ENCODE assay signal across 7 mouse cellular contexts in the genomic region with DNA sequence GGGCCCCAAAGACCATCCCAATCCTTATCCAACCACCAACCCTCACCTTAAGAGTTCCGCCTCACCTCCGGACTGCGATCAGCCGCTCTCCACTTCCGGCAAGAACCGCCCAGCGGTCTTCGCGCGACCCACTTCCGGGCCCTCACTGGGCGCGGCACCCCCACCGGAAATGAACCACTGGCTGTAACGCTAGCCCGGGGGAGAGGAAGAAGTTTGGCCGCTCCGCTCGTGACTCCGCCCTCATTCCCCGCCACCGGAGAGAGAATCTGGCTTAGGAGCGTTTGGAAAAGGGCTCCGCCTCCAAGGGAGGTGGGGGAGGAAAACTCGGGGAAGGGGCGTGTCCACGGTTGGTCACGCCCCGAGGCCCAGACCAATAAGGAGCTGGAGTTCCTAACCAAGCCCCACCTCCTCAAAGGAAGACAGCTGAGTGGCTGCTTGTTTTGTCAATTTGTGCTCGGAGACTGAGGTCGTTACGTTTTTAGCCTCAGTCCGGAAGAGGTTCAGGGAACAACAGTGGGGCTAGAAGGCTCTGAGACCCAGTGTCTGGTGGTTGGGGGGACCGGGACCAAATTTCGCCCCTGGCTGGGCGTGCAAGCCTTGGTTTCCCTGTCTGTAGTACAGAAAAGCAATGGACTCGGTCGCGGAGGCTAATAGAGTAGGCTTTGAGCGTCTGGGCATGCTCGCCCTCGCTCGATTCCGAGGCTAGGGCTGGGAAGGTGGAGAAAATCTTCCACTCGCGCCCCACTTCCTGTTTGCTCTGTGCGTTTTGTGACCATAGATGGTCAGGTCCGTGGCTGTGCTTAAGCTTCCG. TPM values are rescaled to one million over a fixed set of nuclear protein-coding genes. Genes with fewer than 3 reads are reported as not detected.
A peak's percentile ranks its signal among the peaks of the same experiment; 100 is the strongest.
DNase-seq lines count a peak whose midpoint lies in the region; ATAC-seq and TF ChIP-seq lines count a peak whose summit lies in the region.

A gene (minus strand): TSS at position 289 of the 811 bp plus-strand sequence.

- peak; percentile 97 for DNase-seq in adrenal gland, postnatal 10 days
- DNase-seq in embryonic facial prominence, embryonic 10.5 days (ENCODE audit: low spot score), result peak; percentile 99
- peak; percentile 96 for DNase-seq in gonadal fat pad, adult 2 months (ENCODE audit: low read depth)
- DNase-seq in left cerebral cortex, postnatal 4 days, result peak; percentile 97

- no peak for TF ChIP-seq CTCF in intestine, postnatal 0 days (IDR thresholded peaks at IDR 0.05; ENCODE audit: low read depth)
- no peak for TF ChIP-seq CTCF in small intestine, adult 2 months (IDR thresholded peaks at IDR 0.05; ENCODE audit: extremely low read depth, insufficient read length, insufficient replicate concordance, low read depth, low read length)

- peak within 1 kb of the TSS; percentile 88 for H3K4me3 ChIP-seq in embryonic facial prominence, embryonic 10.5 days
- peak within 1 kb of the TSS; percentile 78 for H3K4me3 ChIP-seq in intestine, postnatal 0 days (ENCODE audit: low read depth, low read length)
- peak within 1 kb of the TSS; percentile 84 for H3K4me3 ChIP-seq in midbrain, embryonic 12.5 days
- peak within 1 kb of the TSS; percentile 74 for H3K4me3 ChIP-seq in small intestine, adult 2 months (ENCODE audit: low read depth, low read length)

- peak within 1 kb of the TSS; percentile 92 for H3K27ac ChIP-seq in embryonic facial prominence, embryonic 10.5 days (replicated peaks)
- peak within 1 kb of the TSS; percentile 98 for H3K27ac ChIP-seq in intestine, postnatal 0 days (ENCODE audit: low read depth, low read length)
- H3K27ac ChIP-seq in midbrain, embryonic 12.5 days (replicated peaks), result peak within 1 kb of the TSS; percentile 99
- H3K27ac ChIP-seq in small intestine, adult 2 months (ENCODE audit: insufficient read depth, low read depth, low read length), result peak within 1 kb of the TSS; percentile 99

- intact Hi-C loops in left cerebral cortex, postnatal 4 days (cut with DNase I), result no loop called here

- no peaks in the 10 kb centered on the region for H3K9me3 ChIP-seq in embryonic facial prominence, embryonic 10.5 days
- no peaks in the 10 kb centered on the region for H3K9me3 ChIP-seq in intestine, postnatal 0 days (ENCODE audit: control insufficient read depth)
- no peaks in the 10 kb centered on the region for H3K9me3 ChIP-seq in midbrain, embryonic 12.5 days

- no peaks in the 10 kb centered on the region for H3K36me3 ChIP-seq in embryonic facial prominence, embryonic 10.5 days (replicated peaks)
- H3K36me3 ChIP-seq in intestine, postnatal 0 days (ENCODE audit: control insufficient read depth, insufficient read depth), result no peaks in the 10 kb centered on the region
- H3K36me3 ChIP-seq in midbrain, embryonic 12.5 days, result no peaks in the 10 kb centered on the region
- no peaks in the 10 kb centered on the region for H3K36me3 ChIP-seq in small intestine, adult 2 months (ENCODE audit: control insufficient read depth, insufficient read depth, low read length)

- H3K4me2 ChIP-seq in intestine, postnatal 0 days (replicated peaks; ENCODE audit: low read depth), result peak within 1 kb of the TSS; percentile 73
- peak within 1 kb of the TSS; percentile 92 for H3K4me2 ChIP-seq in midbrain, embryonic 12.5 days (replicated peaks)

- WGBS in embryonic facial prominence, embryonic 10.5 days, result under 1% methylated on average over 49 of the region's 49 CpGs
- WGBS in intestine, postnatal 0 days, result under 1% methylated on average over 49 of the region's 49 CpGs
- 0% methylated on average over 49 of the region's 49 CpGs for WGBS in midbrain, embryonic 12.5 days
- WGBS in small intestine, adult 2 months, result under 1% methylated on average over 49 of the region's 49 CpGs

- H3K27me3 ChIP-seq in embryonic facial prominence, embryonic 10.5 days (replicated peaks; ENCODE audit: low read depth, poor library complexity, severe bottlenecking), result no peaks in the 10 kb centered on the region
- H3K27me3 ChIP-seq in intestine, postnatal 0 days (replicated peaks; ENCODE audit: control insufficient read depth, insufficient read depth, low read length), result no peaks in the 10 kb centered on the region
- no peaks in the 10 kb centered on the region for H3K27me3 ChIP-seq in midbrain, embryonic 12.5 days
- no peaks in the 10 kb centered on the region for H3K27me3 ChIP-seq in small intestine, adult 2 months (ENCODE audit: control insufficient read depth, insufficient read depth, low read length)

- peak; percentile 97 for TF ChIP-seq POLR2A in small intestine, adult 2 months (IDR thresholded peaks at IDR 0.05; ENCODE audit: low read depth, low read length)

- peak within 1 kb of the TSS; percentile 83 for H3K9ac ChIP-seq in intestine, postnatal 0 days (ENCODE audit: low read depth, low read length)
- H3K9ac ChIP-seq in midbrain, embryonic 12.5 days (replicated peaks), result peak within 1 kb of the TSS; percentile 88

- H3K4me1 ChIP-seq in embryonic facial prominence, embryonic 10.5 days, result peaks cover 30% of the 10 kb centered on the region
- peaks cover 5% of the 10 kb centered on the region; the same call in 1 of the 2 replicates for H3K4me1 ChIP-seq in intestine, postnatal 0 days (replicated peaks; ENCODE audit: control insufficient read depth, insufficient read depth, low read length)
- peaks cover 25% of the 10 kb centered on the region for H3K4me1 ChIP-seq in midbrain, embryonic 12.5 days
- H3K4me1 ChIP-seq in small intestine, adult 2 months (ENCODE audit: control insufficient read depth, insufficient read depth, insufficient read length, low read length), result peaks cover 16% of the 10 kb centered on the region

- peak; percentile 94 for ATAC-seq in intestine, postnatal 0 days
- peak; percentile 96 for ATAC-seq in midbrain, embryonic 12.5 days (ENCODE audit: low FRiP score, low read depth)

RNA-seq across cellular contexts. Expression of the gene that starts here (rescaled TPM):
- 100 to 1,000 TPM; 128 TPM for total RNA-seq in adrenal gland, postnatal 10 days (2021)
- 72.6 and 73.9 TPM in 2 replicates for polyA plus RNA-seq in embryonic facial prominence, embryonic 10.5 days (2016; fragmentation: Nextera tagmentation; extraction: Ambion mirVana)
- 92.8 and 106 TPM in 2 replicates for polyA plus RNA-seq in gonadal fat pad, adult 2 months (2012; rRNA removed)
- 58.4 and 60.4 TPM in 2 replicates for polyA plus RNA-seq in intestine, postnatal 0 days (2015; fragmentation: Nextera tagmentation; extraction: Ambion mirVana)
- 100 to 1,000 TPM; 174 to 186 TPM for total RNA-seq in left cerebral cortex, postnatal 4 days (2021)
- polyA plus RNA-seq in midbrain, embryonic 12.5 days (2016; fragmentation: Nextera tagmentation; extraction: Ambion mirVana), result 58.6 and 67.5 TPM in 2 replicates
- polyA plus RNA-seq in small intestine, adult 2 months (2012; rRNA removed), result 46.5 and 85.8 TPM in 2 replicates

Comparison
In these comparisons a context has a peak if more than half of its experiments do, and no peak if none do; other contexts are left out.
1. Peak in every context shown above with its lines: DNase-seq, ATAC-seq, H3K4me3 ChIP-seq and H3K27ac ChIP-seq.